Mouse (Mus musculus) stomach, postnatal 0 days (tissue): ENCODE measurements at regions not wholly inside any gene's neighbourhood (a gene's known extent, or its start where the extent isn't known, plus 50 kb on each side); places are given as distances from the start of the nearest gene placed in this dataset.

Experiments used
- ATAC-seq: fragments of 200-750 bp; cut with Nextera tagmentation; 2 replicates; pipeline ENCODE4 v1.8.0; 2017; ENCODE audit not compliant: low FRiP score, low TSS enrichment
- DNase-seq: peaks from one replicate; pipeline ENCODE4 v3.0.0-alpha.2; 2016; ENCODE audit warnings: low spot score
- H3K27ac ChIP-seq: fragments of 300-500 bp; sonication (generic); replicated peaks from 2 replicates; pipeline ENCODE4 v1.5.1; 2014; ENCODE audit warnings: mild to moderate bottlenecking, control low read depth
- H3K27me3 ChIP-seq: fragments of 300-500 bp; sonication (generic); 2 replicates; pipeline ENCODE4 v1.6.1; 2014; ENCODE audit warnings: low read length; ENCODE audit not compliant: control insufficient read depth, insufficient read depth
- H3K36me3 ChIP-seq: fragments of 300-500 bp; sonication (generic); 2 replicates; pipeline ENCODE4 v1.6.1; 2014; ENCODE audit warnings: low read length, mixed read lengths; ENCODE audit not compliant: control insufficient read depth, insufficient read depth
- H3K4me1 ChIP-seq: fragments of 300-500 bp; sonication (generic); replicated peaks from 2 replicates; pipeline ENCODE4 v1.6.1; 2014; ENCODE audit warnings: antibody characterized with exemption; ENCODE audit not compliant: control insufficient read depth, insufficient read depth
- H3K4me2 ChIP-seq: fragments of 300-500 bp; sonication (generic); replicated peaks from 2 replicates; pipeline ENCODE4 v1.6.1; 2014; ENCODE audit warnings: low read depth, mild to moderate bottlenecking, control low read depth, moderate library complexity
- H3K4me3 ChIP-seq: fragments of 300-500 bp; sonication (generic); 2 replicates; pipeline ENCODE4 v1.5.1; 2014; ENCODE audit warnings: low read depth, low read length, control low read depth
- H3K9ac ChIP-seq: fragments of 300-500 bp; sonication (generic); 2 replicates; pipeline ENCODE4 v1.6.1; 2014; ENCODE audit warnings: mild to moderate bottlenecking, low read length, control low read depth, mixed read lengths
- H3K9me3 ChIP-seq: fragments of 300-500 bp; sonication (generic); 2 replicates; pipeline ENCODE4 v1.6.1; 2016; ENCODE audit warnings: low read length; ENCODE audit not compliant: control insufficient read depth
- CTCF ChIP-seq: IDR thresholded peaks from 2 replicates; pipeline ENCODE4 v1.5.1; 2016; ENCODE audit warnings: antibody characterized with exemption, low read depth, mild to moderate bottlenecking, moderate library complexity
- EP300 ChIP-seq: optimal IDR thresholded peaks from 2 replicates; pipeline ENCODE3; 2016; ENCODE audit warnings: antibody characterized with exemption
- WGBS: fragments of 180-500 bp; shearing (Covaris S2); extraction: QIAGEN DNeasy Blood & Tissue Kit; methylation state at CpG from one replicate; pipeline ENCODE4 v1.1.7; 2014; 5-methylcytosine and 5-hydroxymethylcytosine counted together

- Histone ChIP-seq H3K27me3 (no peaks in the 10 kb centered on the region), H3K9ac (no peak overlapping the region), H3K4me2 (no peak overlapping the region), H3K36me3 (no peaks in the 10 kb centered on the region), H3K4me1 (no peaks in the 10 kb centered on the region), H3K9me3 (no peaks in the 10 kb centered on the region), H3K4me3 (no peak overlapping the region), H3K27ac (no peak overlapping the region)
- ATAC-seq (no peak), DNase-seq (no peak)
- WGBS = 84% methylated on average over 7 of the region's 7 CpGs
- TF ChIP-seq CTCF (no peak), EP300 (no peak)
These were observed 204.0 kb upstream of the Cdh5 start for GRCm38 (mm10) chr8:103897463-103897862.

GRCm38 (mm10) chr8:103902516-103902915, 198.9 kb upstream of the Cdh5 start:
- Histone ChIP-seq H3K9me3 (no peaks in the 10 kb centered on the region), H3K9ac (no peak overlapping the region), H3K36me3 (no peaks in the 10 kb centered on the region), H3K27ac (no peak overlapping the region), H3K27me3 (no peaks in the 10 kb centered on the region), H3K4me2 (no peak overlapping the region), H3K4me1 (no peaks in the 10 kb centered on the region), H3K4me3 (no peak overlapping the region)
- WGBS = 73% methylated on average over 1 of the region's 1 CpGs
- DNase-seq (no peak), ATAC-seq (no peak)
- TF ChIP-seq EP300 = no peak
- no peak for TF ChIP-seq CTCF

- TF ChIP-seq EP300 = no peak
- Histone ChIP-seq H3K9ac (no peak overlapping the region), H3K36me3 (no peaks in the 10 kb centered on the region), H3K4me2 (no peak overlapping the region), H3K4me1 (no peaks in the 10 kb centered on the region), H3K9me3 (no peaks in the 10 kb centered on the region), H3K27ac (no peak overlapping the region), H3K4me3 (no peak overlapping the region), H3K27me3 (no peaks in the 10 kb centered on the region)
- no peak for ATAC-seq
- no peak for DNase-seq
- WGBS = 78% methylated on average over 5 of the region's 5 CpGs
These were observed 197.8 kb upstream of the Cdh5 start for GRCm38 (mm10) chr8:103903635-103904034.

GRCm38 (mm10) chr8:103907662-103908061, 193.8 kb upstream of the Cdh5 start:
- Histone ChIP-seq H3K9me3 (no peaks in the 10 kb centered on the region), H3K9ac (no peak overlapping the region), H3K36me3 (no peaks in the 10 kb centered on the region), H3K4me3 (no peak overlapping the region), H3K27me3 (no peaks in the 10 kb centered on the region), H3K4me2 (no peak overlapping the region), H3K27ac (no peak overlapping the region), H3K4me1 (no peaks in the 10 kb centered on the region)
- TF ChIP-seq CTCF (no peak), EP300 (no peak)
- ATAC-seq (no peak), DNase-seq (no peak)
- 31% methylated on average over 4 of the region's 4 CpGs for WGBS

GRCm38 (mm10) chr8:103911287-103912015, 190.0 kb upstream of the Cdh5 start:
- WGBS = 79% methylated on average over 2 of the region's 2 CpGs
- no peaks in the 10 kb centered on the region for H3K36me3 ChIP-seq
- ATAC-seq = no peak
- no peaks in the 10 kb centered on the region for H3K27me3 ChIP-seq
- no peaks in the 10 kb centered on the region for H3K9me3 ChIP-seq
- no peak for DNase-seq
- H3K9ac ChIP-seq = no peak overlapping the region
- H3K4me3 ChIP-seq = no peak overlapping the region
- H3K4me2 ChIP-seq = no peak overlapping the region
- H3K27ac ChIP-seq = no peak overlapping the region
- 0 out of 2 replicates have a peak, but pooled peaks cover 2% of the 10 kb centered on the region for H3K4me1 ChIP-seq
- TF ChIP-seq CTCF (no peak), EP300 (no peak)

GRCm38 (mm10) chr8:103912983-103913926, 188.2 kb upstream of the Cdh5 start:
- 57% methylated on average over 9 of the region's 9 CpGs for WGBS
- no peak for TF ChIP-seq EP300
- no peak for TF ChIP-seq CTCF
- H3K27ac ChIP-seq = peak overlapping the region; percentile 31; the same call in 1 of the 2 replicates
- ATAC-seq (no peak), DNase-seq (no peak)
- no peak overlapping the region for H3K4me3 ChIP-seq
- 0 out of 2 replicates have a peak, but pooled peaks cover 2% of the 10 kb centered on the region for H3K4me1 ChIP-seq
- no peaks in the 10 kb centered on the region for H3K36me3 ChIP-seq
- no peak overlapping the region for H3K4me2 ChIP-seq
- H3K27me3 ChIP-seq = no peaks in the 10 kb centered on the region
- H3K9ac ChIP-seq = no peak overlapping the region
- no peaks in the 10 kb centered on the region for H3K9me3 ChIP-seq
